Mouse (Mus musculus): ENCODE data around the gene Gm10665. TPM values are rescaled to one million over a fixed set of nuclear protein-coding genes. Genes with fewer than 3 reads are reported as not detected.

Gene Gm10665
- polyA plus RNA-seq (2017; shearing (Covaris generic)): not detected

DNA sequence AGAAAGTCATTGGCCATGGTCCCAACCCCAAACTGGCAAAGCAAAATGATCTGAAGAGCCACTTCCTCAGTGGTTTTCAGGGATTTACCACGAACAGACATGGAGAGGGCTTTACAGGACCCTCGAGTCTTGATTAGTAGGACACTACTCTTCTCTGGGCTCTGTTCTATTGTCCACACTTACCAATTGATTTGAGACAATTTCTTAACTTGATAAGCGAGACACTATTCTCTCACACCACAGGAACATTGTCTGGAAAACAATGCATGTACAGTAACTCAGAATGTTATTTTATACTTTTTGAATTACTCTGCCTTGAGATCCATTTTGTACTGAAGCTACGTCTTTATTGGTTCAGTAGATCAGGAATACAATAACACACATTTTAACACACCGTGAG is at the start of gene Gm10665:
Gm10665 (minus strand) TSS at position 101 of the 400 bp plus-strand sequence.

GRCm38 (mm10) chr7:22499578-22499977 is 35.7 kb upstream of the Gm10665 start, which contains the start of gene Vmn1r151:
Vmn1r151 (minus strand) TSS chr7:22499678.

GRCm38 (mm10) chr7:22438129-22438528 is 25.7 kb downstream of the Gm10665 start, which contains the start of gene Vmn1r149:
Vmn1r149 (minus strand) TSS chr7:22438229.

DNA sequence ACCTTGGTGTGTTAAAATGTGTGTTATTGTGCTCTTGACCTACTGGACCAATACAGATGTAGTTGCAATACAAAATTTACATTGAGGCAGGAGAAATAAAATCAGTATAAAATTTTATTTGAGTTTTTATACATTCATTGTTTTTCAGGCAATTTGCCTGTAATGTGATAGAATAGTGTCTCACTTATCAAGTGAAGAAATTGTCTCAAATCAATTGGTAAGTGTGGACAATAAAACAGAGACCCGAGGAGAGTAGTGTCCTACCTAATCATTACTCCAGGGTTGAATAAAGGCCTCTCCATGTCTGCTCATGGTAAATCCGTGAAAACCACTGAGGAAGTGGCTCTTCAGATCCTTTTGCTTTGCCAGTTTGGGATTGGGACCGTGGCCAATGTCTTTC is 50.6 kb downstream of the Gm10665 start, which contains the start of gene Vmn1r148:
Vmn1r148 (plus strand) TSS at position 301 of the 400 bp plus-strand sequence.

Other genes starting within 250 kb of the Gm10665 start
- not detected for gene Gm8453, start 234.6 kb downstream of the Gm10665 start, polyA plus RNA-seq (2017; shearing (Covaris generic))
- gene Gm4187, start 134.4 kb downstream of the Gm10665 start, polyA plus RNA-seq (2017; shearing (Covaris generic)): not detected
- not detected for gene Gm8660, start 93.0 kb downstream of the Gm10665 start, polyA plus RNA-seq (2017; shearing (Covaris generic))
- gene Vmn1r148, start 50.5 kb downstream of the Gm10665 start, polyA plus RNA-seq (2017; shearing (Covaris generic)): not detected
- gene Vmn1r149, start 25.8 kb downstream of the Gm10665 start, polyA plus RNA-seq (2017; shearing (Covaris generic)): not detected
- not detected for gene Vmn1r151, start 35.6 kb upstream of the Gm10665 start, polyA plus RNA-seq (2017; shearing (Covaris generic))
- gene Vmn1r152, start 58.9 kb upstream of the Gm10665 start, polyA plus RNA-seq (2017; shearing (Covaris generic)): under 1 TPM in 1 of 2 experiments, not detected in 1; 0.41 TPM
- gene Gm8677, start 70.8 kb upstream of the Gm10665 start, polyA plus RNA-seq (2017; shearing (Covaris generic)): not detected
- not detected for gene Gm4201, start 101.3 kb upstream of the Gm10665 start, polyA plus RNA-seq (2017; shearing (Covaris generic))
- under 1 TPM in 1 of 2 experiments, not detected in 1; 0.36 TPM for gene Gm4565, start 124.1 kb upstream of the Gm10665 start, polyA plus RNA-seq (2017; shearing (Covaris generic))
- gene Vmn1r155, start 193.9 kb upstream of the Gm10665 start, polyA plus RNA-seq (2017; shearing (Covaris generic)): under 1 TPM; 0.27 to 0.29 TPM
- not detected for gene Gm8693, start 228.2 kb upstream of the Gm10665 start, polyA plus RNA-seq (2017; shearing (Covaris generic))

Data from activated CD4-positive, CD25-positive, alpha-beta regulatory T cell (primary cell).